In the genomic region with DNA sequence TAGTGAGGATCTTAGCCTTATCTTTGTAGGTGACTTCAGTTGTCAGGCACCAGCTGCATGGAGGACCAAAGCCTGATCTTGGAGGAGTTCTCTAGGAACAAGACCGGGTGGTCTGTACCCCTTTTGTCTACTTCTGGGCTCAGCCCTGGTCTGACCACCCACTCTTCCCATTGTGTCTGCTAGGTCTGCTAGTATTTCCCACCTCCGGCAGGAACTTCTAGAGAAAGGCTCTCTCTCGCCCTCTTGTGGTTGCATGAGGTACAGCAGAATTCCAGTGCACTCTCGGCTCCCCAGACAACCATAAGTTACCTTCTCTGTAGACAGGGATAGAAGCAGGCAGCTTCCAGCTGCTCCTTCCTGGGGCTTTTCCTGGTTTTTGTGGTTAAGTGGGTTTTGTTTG, we compare ENCODE assay signal across 8 mouse cellular contexts. TPM values are rescaled to one million over a fixed set of nuclear protein-coding genes. Genes with fewer than 3 reads are reported as not detected.
DNase-seq lines count a peak whose midpoint lies in the region; ATAC-seq lines count a peak whose summit lies in the region.

No protein-coding gene starts in this region.

- no peaks in the 10 kb centered on the region for H3K27me3 ChIP-seq in limb, embryonic 11.5 days (ENCODE audit: control insufficient read depth, insufficient read depth, low read length)
- H3K27me3 ChIP-seq in midbrain, embryonic 14.5 days (ENCODE audit: control insufficient read depth, insufficient read depth, low read length), result no peaks in the 10 kb centered on the region

- WGBS in limb, embryonic 11.5 days, result 3% methylated on average over 4 of the region's 4 CpGs
- under 1% methylated on average over 4 of the region's 4 CpGs for whole genome bisulfite sequencing in midbrain, embryonic 14.5 days

- H3K4me2 ChIP-seq in limb, embryonic 11.5 days (ENCODE audit: low read depth, severe bottlenecking), result no peak overlapping the region
- H3K4me2 ChIP-seq in midbrain, embryonic 14.5 days (ENCODE audit: low read length), result no peak overlapping the region

- H3K4me3 ChIP-seq in limb, embryonic 11.5 days (ENCODE audit: low read depth, low read length), result no peak overlapping the region
- H3K4me3 ChIP-seq in midbrain, embryonic 14.5 days (replicated peaks; ENCODE audit: low read depth, low read length), result no peak overlapping the region

- H3K36me3 ChIP-seq in limb, embryonic 11.5 days (ENCODE audit: control insufficient read depth, insufficient read depth, low read length), result no peaks in the 10 kb centered on the region
- H3K36me3 ChIP-seq in midbrain, embryonic 14.5 days (ENCODE audit: control insufficient read depth, insufficient read depth, low read length), result no peaks in the 10 kb centered on the region

- no peaks in the 10 kb centered on the region for H3K9me3 ChIP-seq in limb, embryonic 11.5 days (ENCODE audit: control insufficient read depth, low read length)
- H3K9me3 ChIP-seq in midbrain, embryonic 14.5 days (ENCODE audit: control insufficient read depth, low read length), result no peaks in the 10 kb centered on the region

- peak; percentile 88 for ATAC-seq in granulocyte monocyte progenitor cell, adult 5-6 weeks (replicated peaks; ENCODE audit: poor library complexity, severe bottlenecking)
- ATAC-seq in limb, embryonic 11.5 days (ENCODE audit: insufficient number of reproducible peaks, low FRiP score, low TSS enrichment, low read depth), result peak; percentile 67
- peak; percentile 43; the same call in 1 of the 2 replicates for ATAC-seq in midbrain, embryonic 14.5 days (ENCODE audit: low FRiP score, low TSS enrichment)

- no peak overlapping the region for H3K9ac ChIP-seq in limb, embryonic 11.5 days (ENCODE audit: low read length)
- no peak overlapping the region for H3K9ac ChIP-seq in midbrain, embryonic 14.5 days (replicated peaks; ENCODE audit: low read length)

- peak; percentile 75 for DNase-seq in urinary bladder, adult 18-20 months (ENCODE audit: low spot score in 2 of 2)
- no peak for DNase-seq in urinary bladder, postnatal 10 days (ENCODE audit: low spot score)
- DNase-seq in embryo, embryonic 11.5 days (ENCODE audit: low read depth, low spot score), result peak; percentile 83
- DNase-seq in kidney, adult 11 months, result peak; percentile 66
- DNase-seq in limb, embryonic 11.5 days (ENCODE audit: low spot score), result peak; percentile 90
- peak; percentile 93 for DNase-seq in midbrain, embryonic 14.5 days
- DNase-seq in spleen, adult 12 weeks (ENCODE audit: low spot score), result peak; percentile 56

- H3K4me1 ChIP-seq in limb, embryonic 11.5 days (ENCODE audit: control insufficient read depth, insufficient read depth, low read length), result peaks cover 7% of the 10 kb centered on the region; the same call in 1 of the 2 replicates
- no peaks in the 10 kb centered on the region for H3K4me1 ChIP-seq in midbrain, embryonic 14.5 days (ENCODE audit: control insufficient read depth, insufficient read depth, low read length)

- H3K27ac ChIP-seq in limb, embryonic 11.5 days (replicated peaks; ENCODE audit: low read depth, low read length), result no peak overlapping the region
- no peak overlapping the region for H3K27ac ChIP-seq in midbrain, embryonic 14.5 days (replicated peaks; ENCODE audit: low read depth, low read length)

RNA-seq across cellular contexts. Expression of gene Pofut2, which starts 6.2 kb away (rescaled TPM):
- 15.4 and 30.7 TPM in 2 replicates for total RNA-seq in granulocyte monocyte progenitor cell, adult 5-6 weeks (2014; fragmentation: Nextera tagmentation)
- 8.7 and 13.1 TPM in 2 replicates for total RNA-seq in granulocyte monocyte progenitor cell, adult 5-6 weeks (2017)
- 77.6 and 83.9 TPM in 2 replicates for polyA plus RNA-seq in limb, embryonic 11.5 days (2014; fragmentation: Nextera tagmentation; extraction: Ambion mirVana)
- 43.4 and 52.0 TPM in 2 replicates for polyA plus RNA-seq in midbrain, embryonic 14.5 days (2014; fragmentation: Nextera tagmentation; extraction: Ambion mirVana)
